Mouse (Mus musculus): ENCODE results near the gene Foxd3. TPM values are rescaled to one million over a fixed set of nuclear protein-coding genes. Genes with fewer than 3 reads are reported as not detected.

The Foxd3 gene
- total RNA-seq, 1 experiment from 2014 or later = 1.7 TPM

GRCm38 (mm10) chr4:99657430-99657820, 1.3 kb downstream of the Foxd3 start:
- no peak for DNase-seq

- DNase-seq = peak; percentile 12
Measured at GRCm38 (mm10) chr4:99657831-99658470, 1.9 kb downstream of the Foxd3 start.

- DNase-seq = no peak
Measured at GRCm38 (mm10) chr4:99658881-99659280, 2.8 kb downstream of the Foxd3 start.

- no peak for DNase-seq
Measured at GRCm38 (mm10) chr4:99659361-99660072, 3.4 kb downstream of the Foxd3 start.

- DNase-seq = peak; percentile 16
Measured at GRCm38 (mm10) chr4:99660073-99660611, 4.0 kb downstream of the Foxd3 start.

- peak; percentile 74 for DNase-seq
Measured at GRCm38 (mm10) chr4:99660981-99661380, 4.9 kb downstream of the Foxd3 start.

- no peak for DNase-seq
Measured at GRCm38 (mm10) chr4:99661956-99662355, 5.9 kb downstream of the Foxd3 start.

- DNase-seq = no peak
Measured at GRCm38 (mm10) chr4:99662431-99662830, 6.3 kb downstream of the Foxd3 start.

- DNase-seq = no peak
Measured at GRCm38 (mm10) chr4:99662841-99663567, 6.9 kb downstream of the Foxd3 start.

GRCm38 (mm10) chr4:99663710-99664109, 7.6 kb downstream of the Foxd3 start:
- DNase-seq = no peak

GRCm38 (mm10) chr4:99670203-99670851, 14.2 kb downstream of the Foxd3 start:
- no peak for DNase-seq

- DNase-seq = no peak
Measured at GRCm38 (mm10) chr4:99675191-99675590, 19.1 kb downstream of the Foxd3 start.

- no peak for DNase-seq
Measured at GRCm38 (mm10) chr4:99683941-99684340, 27.8 kb downstream of the Foxd3 start.

GRCm38 (mm10) chr4:99686308-99686707, 30.2 kb downstream of the Foxd3 start:
- DNase-seq = no peak

Small RNA genes lying within 50 kb of the gene (microRNA-seq; reads per million reads assigned to microRNA genes)
- 0 reads per million in 2 experiments for gene Gm23366

Other genes with a start within 250 kb of the Foxd3 start
- gene Alg6, start 59.4 kb downstream of the Foxd3 start, total RNA-seq (2021) = 7.3 and 7.9 TPM in 2 replicates
- 6.0 and 7.6 TPM in 2 replicates for gene Efcab7, start 172.9 kb downstream of the Foxd3 start, total RNA-seq (2021)